Mouse (Mus musculus): Measurements from ENCODE around the gene Gpr55. TPM values are rescaled to one million over a fixed set of nuclear protein-coding genes. Genes with fewer than 3 reads are reported as not detected.
A peak's percentile ranks its signal among the peaks of the same experiment; 100 is the strongest.

Gpr55 gene
- polyA plus RNA-seq, 1 experiment = 0.10 TPM

GRCm38 (mm10) chr1:85894231-85894747 is 66.5 kb downstream of the Gpr55 start, which contains the start of gene Itm2c:
Itm2c (plus strand) TSS chr1:85894281.
- DNase-seq (ENCODE audit: extremely low spot score in 1 of 2, low spot score in 1 of 2) = peak; percentile 82 to 93

Other genes with a start within 250 kb of the Gpr55 start
- gene A630001G21Rik, start 182.4 kb downstream of the Gpr55 start, polyA plus RNA-seq (2012; rRNA removed) = 1.2 and 1.3 TPM in 2 replicates
- 108 and 115 TPM in 2 replicates for gene Cab39, start 167.6 kb downstream of the Gpr55 start, polyA plus RNA-seq (2012; rRNA removed)
- 765 and 862 TPM in 2 replicates for gene Itm2c, start 66.7 kb downstream of the Gpr55 start, polyA plus RNA-seq (2012; rRNA removed)
- 9.0 and 11.3 TPM in 2 replicates for gene 4933407L21Rik, start 32.5 kb downstream of the Gpr55 start, polyA plus RNA-seq (2012; rRNA removed)
- 1.1 and 1.6 TPM in 2 replicates for gene Spata3, start 55.8 kb upstream of the Gpr55 start, polyA plus RNA-seq (2012; rRNA removed)
- gene 2810459M11Rik, start 84.9 kb upstream of the Gpr55 start, polyA plus RNA-seq (2012; rRNA removed) = 12.0 and 12.6 TPM in 2 replicates
- gene Psmd1, start 103.4 kb upstream of the Gpr55 start, polyA plus RNA-seq (2012; rRNA removed) = 69.9 and 79.6 TPM in 2 replicates
- gene Htr2b, start 151.0 kb upstream of the Gpr55 start, polyA plus RNA-seq (2012; rRNA removed) = 0.04 and 0.11 TPM in 2 replicates
- gene Gm21972, start 172.6 kb upstream of the Gpr55 start, polyA plus RNA-seq (2012; rRNA removed) = 1.3 and 1.7 TPM in 2 replicates
- gene Armc9, start 193.8 kb upstream of the Gpr55 start, polyA plus RNA-seq (2012; rRNA removed) = 33.9 and 35.5 TPM in 2 replicates

Data from frontal cortex, adult 2 months (tissue).